Mouse (Mus musculus) liver, postnatal 0 days (tissue): ENCODE data around the gene Cep128.

Experiments used
- CTCF ChIP-seq: sonication (generic); IDR thresholded peaks from 2 replicates; pipeline ENCODE4 v1.5.1; 2016; ENCODE audit warnings: antibody characterized with exemption, low read depth
- EP300 ChIP-seq: IDR thresholded peaks from 2 replicates; pipeline ENCODE4 v1.6.1; 2016; ENCODE audit warnings: antibody characterized with exemption, low read depth, mild to moderate bottlenecking

DNA sequence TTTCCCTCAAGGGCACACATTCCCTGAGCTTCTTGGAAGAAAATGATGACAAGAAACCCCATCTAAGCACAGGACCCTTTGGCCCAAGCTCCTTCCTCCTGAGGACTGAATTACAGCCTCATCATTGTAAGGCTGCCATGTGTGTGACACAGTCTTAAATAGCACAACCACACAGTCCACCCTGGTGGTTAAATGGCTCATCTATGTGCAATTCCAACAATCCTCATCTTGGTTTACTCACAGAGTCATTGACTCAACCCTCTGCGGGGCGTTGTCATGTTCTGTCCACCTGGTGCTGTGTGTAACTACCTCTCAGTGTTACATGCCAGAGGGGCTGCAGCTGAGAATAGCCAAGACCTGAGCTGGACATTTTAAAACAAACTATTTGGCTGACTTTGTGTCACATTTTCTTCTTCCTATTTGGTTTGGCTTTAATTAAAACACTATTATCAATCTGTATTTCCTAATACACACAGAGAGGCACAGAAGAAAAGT lies 313.6 kb downstream of the Cep128 start:
- no peak for TF ChIP-seq CTCF
- no peak for TF ChIP-seq EP300
